In genomic region chr10:62282782-62283181, GRCm38 (mm10) we compare ENCODE assay signal across 22 mouse cellular contexts. TPM values are rescaled to one million over a fixed set of nuclear protein-coding genes. Genes with fewer than 3 reads are reported as not detected.
DNase-seq lines count a peak whose midpoint lies in the region; ATAC-seq and TF ChIP-seq lines count a peak whose summit lies in the region.
"Had no signal": no experiment of that assay in that cellular context is flagged by ENCODE, and none has a peak within 500 bp of the region (broad histone marks: within the 10 kb centered on the region; RNA-seq: fewer than 3 reads in every experiment).

No protein-coding gene starts in this region.

- no peak overlapping the region for H3K4me3 ChIP-seq in liver, postnatal 0 days (ENCODE audit: low read depth, low read length)
- H3K4me3 ChIP-seq in MEL (ENCODE audit: control insufficient read depth in 1 of 2, insufficient read depth in 1 of 2, low read depth in 2 of 2, low read length in 2 of 2) = no peak overlapping the region
- H3K4me3 ChIP-seq in liver, embryonic 15.5 days (replicated peaks) = no peak overlapping the region
- H3K4me3 ChIP-seq: embryonic facial prominence, embryonic 13.5 days; forebrain, embryonic 12.5 days; stomach, embryonic 15.5 days had no signal

- 69% methylated on average over 9 of the region's 9 CpGs for WGBS in liver, postnatal 0 days (ENCODE audit: insufficient replicate concordance)
- WGBS in liver, embryonic 15.5 days (ENCODE audit: insufficient replicate concordance) = 63% methylated on average over 9 of the region's 9 CpGs

- H3K9me3 ChIP-seq in liver, postnatal 0 days (ENCODE audit: low read length) = no peaks in the 10 kb centered on the region
- no peaks in the 10 kb centered on the region for H3K9me3 ChIP-seq in MEL (replicated peaks; ENCODE audit: insufficient read depth, low read length)
- H3K9me3 ChIP-seq in liver, embryonic 15.5 days (replicated peaks) = no peaks in the 10 kb centered on the region
- H3K9me3 ChIP-seq: embryonic facial prominence, embryonic 13.5 days; forebrain, embryonic 12.5 days; stomach, embryonic 15.5 days had no signal

- peaks cover under 1% of the 10 kb centered on the region; the same call in 1 of the 2 replicates for H3K4me1 ChIP-seq in liver, postnatal 0 days (ENCODE audit: insufficient read depth)
- no peaks in the 10 kb centered on the region for H3K4me1 ChIP-seq in MEL (ENCODE audit: control insufficient read depth in 1 of 2, insufficient read depth in 2 of 2, low read length in 2 of 2)
- H3K4me1 ChIP-seq in liver, embryonic 15.5 days (replicated peaks) = no peaks in the 10 kb centered on the region
- H3K4me1 ChIP-seq: embryonic facial prominence, embryonic 13.5 days; forebrain, embryonic 12.5 days; stomach, embryonic 15.5 days had no signal

- H3K4me2 ChIP-seq in liver, postnatal 0 days (ENCODE audit: low read depth, low read length) = no peak overlapping the region
- H3K4me2 ChIP-seq in liver, embryonic 15.5 days = no peak overlapping the region
- H3K4me2 ChIP-seq: embryonic facial prominence, embryonic 13.5 days; forebrain, embryonic 12.5 days; stomach, embryonic 15.5 days had no signal

- no peak overlapping the region for H3K27ac ChIP-seq in liver, postnatal 0 days (ENCODE audit: low read depth)
- H3K27ac ChIP-seq in MEL (ENCODE audit: control insufficient read depth, low read depth, low read length) = no peak overlapping the region
- H3K27ac ChIP-seq in liver, embryonic 15.5 days (replicated peaks) = no peak overlapping the region
- H3K27ac ChIP-seq: embryonic facial prominence, embryonic 13.5 days; forebrain, embryonic 12.5 days; stomach, embryonic 15.5 days had no signal

- TF ChIP-seq POLR2A in MEL (IDR thresholded peaks at IDR 0.05; ENCODE audit: control insufficient read depth in 1 of 2, insufficient read depth in 1 of 2, low read depth in 1 of 2, low read length in 2 of 2, poor library complexity in 1 of 2) = 0 out of 4 replicates have a peak, but pooled peaks of 1 of the 2 experiments have one; percentile 1

- TF ChIP-seq EP300 in liver, postnatal 0 days (IDR thresholded peaks at IDR 0.05; ENCODE audit: low read depth) = no peak
- no peak for TF ChIP-seq EP300 in MEL (IDR thresholded peaks at IDR 0.05; ENCODE audit: low read depth in 1 of 2, low read length in 2 of 2)

- peak; percentile 81 for ATAC-seq in frontal cortex, adult (ENCODE audit: low TSS enrichment)
- ATAC-seq in liver, postnatal 0 days = no peak
- ATAC-seq in liver, embryonic 15.5 days (ENCODE audit: insufficient read depth) = 0 out of 2 replicates have a peak, but pooled peaks have one; percentile 15
- ATAC-seq: intestine, embryonic 16.5 days; Patski had no signal

- H3K79me2 ChIP-seq in MEL (ENCODE audit: control insufficient read depth, insufficient read depth, low read length, poor library complexity) = no peaks in the 10 kb centered on the region

- DNase-seq in frontal cortex, postnatal 10 days (ENCODE audit: low spot score in 2 of 2) = no peak
- DNase-seq in liver = peak; percentile 52
- no peak for DNase-seq in liver, postnatal 0 days
- DNase-seq in MEL (ENCODE audit: low read depth, low spot score) = no peak
- DNase-seq in layer of hippocampus, postnatal 36 days = no peak
- DNase-seq in layer of hippocampus, postnatal 14 days (ENCODE audit: low spot score in 2 of 2) = no peak
- DNase-seq: adrenal gland, adult 8-10 months; cerebellum, postnatal 25 days; heart, postnatal 36 days; kidney, postnatal 25 days; lung, adult 2 months; thymus, postnatal 4 days had no signal

- H3K27me3 ChIP-seq in liver, postnatal 0 days (ENCODE audit: insufficient read depth, low read length) = no peaks in the 10 kb centered on the region
- no peaks in the 10 kb centered on the region for H3K27me3 ChIP-seq in MEL (ENCODE audit: control insufficient read depth in 1 of 2, insufficient read depth in 2 of 2, low read length in 2 of 2)
- H3K27me3 ChIP-seq in liver, embryonic 15.5 days = no peaks in the 10 kb centered on the region
- H3K27me3 ChIP-seq: embryonic facial prominence, embryonic 13.5 days; forebrain, embryonic 12.5 days; Patski; stomach, embryonic 15.5 days had no signal

- peaks cover 71% of the 10 kb centered on the region for H3K36me3 ChIP-seq in liver, postnatal 0 days (replicated peaks; ENCODE audit: insufficient read depth, low read length)
- H3K36me3 ChIP-seq in MEL (ENCODE audit: control insufficient read depth in 1 of 2, insufficient read depth in 2 of 2, low read length in 2 of 2) = peaks cover 0 to 38% of the 10 kb centered on the region in 2 experiments; a peak in 2 of 4 replicates
- peaks cover 98% of the 10 kb centered on the region for H3K36me3 ChIP-seq in liver, embryonic 15.5 days (replicated peaks)

- TF ChIP-seq CTCF in liver, postnatal 0 days (IDR thresholded peaks at IDR 0.05; ENCODE audit: low read depth) = no peak
- TF ChIP-seq CTCF in MEL (IDR thresholded peaks at IDR 0.05 in 2 of 3, conservative IDR thresholded peaks at IDR 0.05 in 1 of 3; ENCODE audit: control insufficient read depth in 1 of 3, insufficient read depth in 1 of 3, low read depth in 2 of 3, low read length in 3 of 3, poor library complexity in 1 of 3, severe bottlenecking in 1 of 3) = no peak

- H3K9ac ChIP-seq in liver, postnatal 0 days (replicated peaks) = no peak overlapping the region
- no peak overlapping the region for H3K9ac ChIP-seq in MEL (ENCODE audit: control insufficient read depth, low read depth, low read length, poor library complexity, severe bottlenecking)
- H3K9ac ChIP-seq in liver, embryonic 15.5 days = no peak overlapping the region
- H3K9ac ChIP-seq: embryonic facial prominence, embryonic 13.5 days; forebrain, embryonic 12.5 days; stomach, embryonic 15.5 days had no signal

- no peak for TF ChIP-seq RAD21 in MEL (IDR thresholded peaks at IDR 0.05; ENCODE audit: low read depth, low read length)

TF ChIP-seq in MEL, 35 proteins besides CTCF, POLR2A, EP300 and RAD21:
- TF ChIP-seq NRF1 (IDR thresholded peaks at IDR 0.05; ENCODE audit: insufficient read depth, low read depth, low read length, poor library complexity, severe bottlenecking) (no peak), ZKSCAN1 (IDR thresholded peaks at IDR 0.05; ENCODE audit: low read depth, low read length) (peak; percentile 64; the same call in 1 of the 2 replicates)

RNA-seq across cellular contexts. Expression of gene Tacr2, which starts 30.5 kb away (rescaled TPM):
- polyA plus RNA-seq in liver, postnatal 0 days (2015; fragmentation: Nextera tagmentation; extraction: Ambion mirVana) = not detected in 2 replicates
- total RNA-seq in MEL (2012; rRNA removed) = not detected in 2 replicates
- polyA plus RNA-seq in MEL (2012; ENCODE audit: insufficient read depth in 1 of 2, insufficient read length in 2 of 2, low read depth in 1 of 2, low replicate concordance in 2 of 2, missing spikeins in 1 of 2) = under 1 TPM in 1 of 2 experiments, not detected in 1; 0.06 TPM
- not detected in 2 replicates for polyA plus RNA-seq in liver, embryonic 15.5 days (2015; fragmentation: Nextera tagmentation; extraction: Ambion mirVana)
- not detected for total RNA-seq in layer of hippocampus, postnatal 36 days (2021)
- total RNA-seq in layer of hippocampus, postnatal 14 days (2021) = under 1 TPM; 0.18 to 0.33 TPM
- total RNA-seq: gastrocnemius, postnatal 4 days; heart, postnatal 36 days; megakaryocyte, adult 5-6 weeks; neutrophil, adult 5-6 weeks had no signal
- polyA plus RNA-seq: embryonic facial prominence, embryonic 13.5 days; forebrain, embryonic 12.5 days had no signal

RNA-seq across cellular contexts. Expression of gene Tspan15, which starts 51.7 kb away (rescaled TPM):
- polyA plus RNA-seq in liver, postnatal 0 days (2015; fragmentation: Nextera tagmentation; extraction: Ambion mirVana) = 11.5 and 13.0 TPM in 2 replicates
- total RNA-seq in MEL (2012; rRNA removed) = 0.23 and 0.52 TPM in 2 replicates
- polyA plus RNA-seq in MEL (2012; ENCODE audit: insufficient read depth in 1 of 2, insufficient read length in 2 of 2, low read depth in 1 of 2, low replicate concordance in 2 of 2, missing spikeins in 1 of 2) = 1 to 10 TPM in 1 of 2 experiments, not detected in 1; 2.2 TPM
- polyA plus RNA-seq in liver, embryonic 15.5 days (2015; fragmentation: Nextera tagmentation; extraction: Ambion mirVana) = 12.7 and 14.9 TPM in 2 replicates
- 10 to 100 TPM; 18.3 to 18.5 TPM for total RNA-seq in layer of hippocampus, postnatal 36 days (2021)
- total RNA-seq in layer of hippocampus, postnatal 14 days (2021) = 10 to 100 TPM; 18.0 to 20.0 TPM

Comparison
In these comparisons a context has a peak if more than half of its experiments do, and no peak if none do; other contexts are left out.
1. RNA of gene Tspan15, which starts 51.7 kb away (total RNA-seq): 18.0 to 20.0 TPM in layer of hippocampus, postnatal 14 days and 18.3 to 18.5 TPM in layer of hippocampus, postnatal 36 days; 0.23 to 0.52 TPM in MEL; every median in the first group is over 10 times any median in the second.